Mouse (Mus musculus): Measurements from ENCODE around the gene Spata18. TPM values are rescaled to one million over a fixed set of nuclear protein-coding genes. Genes with fewer than 3 reads are reported as not detected.

Spata18 gene
- polyA plus RNA-seq, 1 experiment = not detected

GRCm38 (mm10) chr5:73683221-73683620, 32.0 kb downstream of the Spata18 start:
- no peak overlapping the region for H3K4me3 ChIP-seq (ENCODE audit: insufficient read depth, low read depth, low read length)
- WGBS = 89% methylated on average over 6 of the region's 6 CpGs
- TF ChIP-seq POLR2A (IDR thresholded peaks at IDR 0.05; ENCODE audit: insufficient read depth, low read depth, low read length) = no peak
- no peak for TF ChIP-seq CTCF (IDR thresholded peaks at IDR 0.05; ENCODE audit: insufficient read depth, low read depth, low read length)
- no peak overlapping the region for H3K27ac ChIP-seq (ENCODE audit: insufficient read depth, low read depth, low read length)
- H3K4me1 ChIP-seq (ENCODE audit: control insufficient read depth, insufficient read depth, low read length) = no peaks in the 10 kb centered on the region

- Histone ChIP-seq H3K27ac (ENCODE audit: insufficient read depth, low read depth, low read length) (no peak overlapping the region), H3K4me3 (ENCODE audit: insufficient read depth, low read depth, low read length) (no peak overlapping the region), H3K4me1 (ENCODE audit: control insufficient read depth, insufficient read depth, low read length) (no peaks in the 10 kb centered on the region)
- WGBS = 70% methylated on average over 9 of the region's 9 CpGs
- TF ChIP-seq POLR2A (IDR thresholded peaks at IDR 0.05; ENCODE audit: insufficient read depth, low read depth, low read length) = no peak
- no peak for TF ChIP-seq CTCF (IDR thresholded peaks at IDR 0.05; ENCODE audit: insufficient read depth, low read depth, low read length)
Observed at GRCm38 (mm10) chr5:73683706-73684409, 32.7 kb downstream of the Spata18 start.

- H3K27ac ChIP-seq (ENCODE audit: insufficient read depth, low read depth, low read length) = no peak overlapping the region
- WGBS = 11% methylated on average over 4 of the region's 4 CpGs
- H3K4me1 ChIP-seq (ENCODE audit: control insufficient read depth, insufficient read depth, low read length) = no peaks in the 10 kb centered on the region
- H3K4me3 ChIP-seq (ENCODE audit: insufficient read depth, low read depth, low read length) = no peak overlapping the region
- TF ChIP-seq POLR2A (IDR thresholded peaks at IDR 0.05; ENCODE audit: insufficient read depth, low read depth, low read length) = no peak
- no peak for TF ChIP-seq CTCF (IDR thresholded peaks at IDR 0.05; ENCODE audit: insufficient read depth, low read depth, low read length)
Observed at GRCm38 (mm10) chr5:73686149-73686548, 35.0 kb downstream of the Spata18 start.

- H3K4me3 ChIP-seq (ENCODE audit: insufficient read depth, low read depth, low read length) = no peak overlapping the region
- H3K27ac ChIP-seq (ENCODE audit: insufficient read depth, low read depth, low read length) = no peak overlapping the region
- 90% methylated on average over 1 of the region's 1 CpGs for WGBS
- H3K4me1 ChIP-seq (ENCODE audit: control insufficient read depth, insufficient read depth, low read length) = no peaks in the 10 kb centered on the region
- TF ChIP-seq POLR2A (IDR thresholded peaks at IDR 0.05; ENCODE audit: insufficient read depth, low read depth, low read length) (no peak), CTCF (IDR thresholded peaks at IDR 0.05; ENCODE audit: insufficient read depth, low read depth, low read length) (no peak)
Observed at GRCm38 (mm10) chr5:73688576-73688975, 37.4 kb downstream of the Spata18 start.

- H3K4me1 ChIP-seq (ENCODE audit: control insufficient read depth, insufficient read depth, low read length) = no peaks in the 10 kb centered on the region
- no peak overlapping the region for H3K4me3 ChIP-seq (ENCODE audit: insufficient read depth, low read depth, low read length)
- no peak overlapping the region for H3K27ac ChIP-seq (ENCODE audit: insufficient read depth, low read depth, low read length)
- 85% methylated on average over 2 of the region's 2 CpGs for WGBS
- no peak for TF ChIP-seq POLR2A (IDR thresholded peaks at IDR 0.05; ENCODE audit: insufficient read depth, low read depth, low read length)
- no peak for TF ChIP-seq CTCF (IDR thresholded peaks at IDR 0.05; ENCODE audit: insufficient read depth, low read depth, low read length)
Observed at GRCm38 (mm10) chr5:73690146-73690545, 39.0 kb downstream of the Spata18 start.

GRCm38 (mm10) chr5:73691723-73692520, 40.7 kb downstream of the Spata18 start:
- no peak overlapping the region for H3K27ac ChIP-seq (ENCODE audit: insufficient read depth, low read depth, low read length)
- H3K4me3 ChIP-seq (ENCODE audit: insufficient read depth, low read depth, low read length) = no peak overlapping the region
- H3K4me1 ChIP-seq (ENCODE audit: control insufficient read depth, insufficient read depth, low read length) = no peaks in the 10 kb centered on the region
- WGBS = 50% methylated on average over 15 of the region's 15 CpGs
- no peak for TF ChIP-seq POLR2A (IDR thresholded peaks at IDR 0.05; ENCODE audit: insufficient read depth, low read depth, low read length)
- no peak for TF ChIP-seq CTCF (IDR thresholded peaks at IDR 0.05; ENCODE audit: insufficient read depth, low read depth, low read length)

GRCm38 (mm10) chr5:73693778-73694177, 42.6 kb downstream of the Spata18 start:
- TF ChIP-seq CTCF (IDR thresholded peaks at IDR 0.05; ENCODE audit: insufficient read depth, low read depth, low read length) (no peak), POLR2A (IDR thresholded peaks at IDR 0.05; ENCODE audit: insufficient read depth, low read depth, low read length) (no peak)
- Histone ChIP-seq H3K4me3 (ENCODE audit: insufficient read depth, low read depth, low read length) (no peak overlapping the region), H3K27ac (ENCODE audit: insufficient read depth, low read depth, low read length) (no peak overlapping the region), H3K4me1 (ENCODE audit: control insufficient read depth, insufficient read depth, low read length) (no peaks in the 10 kb centered on the region)
- WGBS = 73% methylated on average over 1 of the region's 1 CpGs

GRCm38 (mm10) chr5:73694254-73695015, 43.3 kb downstream of the Spata18 start:
- TF ChIP-seq CTCF (IDR thresholded peaks at IDR 0.05; ENCODE audit: insufficient read depth, low read depth, low read length) (no peak), POLR2A (IDR thresholded peaks at IDR 0.05; ENCODE audit: insufficient read depth, low read depth, low read length) (no peak)
- 90% methylated on average over 4 of the region's 4 CpGs for WGBS
- H3K4me1 ChIP-seq (ENCODE audit: control insufficient read depth, insufficient read depth, low read length) = no peaks in the 10 kb centered on the region
- H3K27ac ChIP-seq (ENCODE audit: insufficient read depth, low read depth, low read length) = no peak overlapping the region
- H3K4me3 ChIP-seq (ENCODE audit: insufficient read depth, low read depth, low read length) = no peak overlapping the region

Data from olfactory bulb, adult 2 months (tissue).